Mouse (Mus musculus): ENCODE results near the gene Bcl11a.

- TF ChIP-seq CTCF (IDR thresholded peaks at IDR 0.05; ENCODE audit: borderline replicate concordance, insufficient read depth, low read length) (no peak), POLR2A (IDR thresholded peaks at IDR 0.05; ENCODE audit: low read depth, low read length) (no peak)
These were observed 47.2 kb downstream of the Bcl11a start for GRCm38 (mm10) chr11:24125098-24125497.
